Mouse (Mus musculus) midbrain, embryonic 14.5 days (tissue): ENCODE measurements around the gene Clps. TPM values are rescaled to one million over a fixed set of nuclear protein-coding genes. Genes with fewer than 3 reads are reported as not detected.

ENCODE experiments used
- ATAC-seq: fragments of 200-750 bp; cut with Nextera tagmentation; 2 replicates; pipeline ENCODE4 v1.8.0; 2017; ENCODE audit warnings: moderate number of reproducible peaks, moderate library complexity; ENCODE audit not compliant: low FRiP score, low TSS enrichment
- DNase-seq: peaks from one replicate; pipeline ENCODE4 v3.0.0-alpha.2; 2015
- H3K27ac ChIP-seq: fragments of 300-500 bp; sonication (generic); replicated peaks from 2 replicates; pipeline ENCODE4 v1.5.1; 2014; ENCODE audit warnings: mild to moderate bottlenecking, low read depth, low read length, moderate library complexity
- H3K27me3 ChIP-seq: fragments of 300-500 bp; sonication (generic); 2 replicates; pipeline ENCODE4 v1.6.1; 2014; ENCODE audit warnings: low read length, control low read depth, mixed read lengths; ENCODE audit not compliant: control insufficient read depth, insufficient read depth
- H3K36me3 ChIP-seq: fragments of 300-500 bp; sonication (generic); 2 replicates; pipeline ENCODE4 v1.6.1; 2014; ENCODE audit warnings: low read length, control low read depth; ENCODE audit not compliant: control insufficient read depth, insufficient read depth
- H3K4me1 ChIP-seq: fragments of 300-500 bp; sonication (generic); 2 replicates; pipeline ENCODE4 v1.6.1; 2014; ENCODE audit warnings: mild to moderate bottlenecking, antibody characterized with exemption, low read length, control low read depth; ENCODE audit not compliant: control insufficient read depth, insufficient read depth
- H3K4me2 ChIP-seq: fragments of 300-500 bp; sonication (generic); 2 replicates; pipeline ENCODE4 v1.6.1; 2014; ENCODE audit warnings: mild to moderate bottlenecking, low read length, moderate library complexity
- H3K4me3 ChIP-seq: fragments of 300-500 bp; sonication (generic); replicated peaks from 2 replicates; pipeline ENCODE4 v1.5.1; 2014; ENCODE audit warnings: low read depth, low read length
- H3K9ac ChIP-seq: fragments of 300-500 bp; sonication (generic); replicated peaks from 2 replicates; pipeline ENCODE4 v1.6.1; 2014; ENCODE audit warnings: mild to moderate bottlenecking, low read length, moderate library complexity
- H3K9me3 ChIP-seq: fragments of 300-500 bp; sonication (generic); 2 replicates; pipeline ENCODE4 v1.6.1; 2016; ENCODE audit warnings: low read length, control low read depth, mixed read lengths; ENCODE audit not compliant: control insufficient read depth
- WGBS: fragments of 180-500 bp; shearing (Covaris S2); extraction: QIAGEN DNeasy Blood & Tissue Kit; methylation state at CpG from one replicate; pipeline ENCODE4 v1.1.7; 2014; 5-methylcytosine and 5-hydroxymethylcytosine counted together
- polyA plus RNA-seq: library from polyadenylated mRNA; unstranded; fragments of >200 nt; fragmentation: Nextera tagmentation; extraction: Ambion mirVana; gene quantifications from 2 replicates; pipeline ENCODE4 v1.2.1, GENCODE M21; 2014

The Clps gene
- not detected in 2 replicates for polyA plus RNA-seq

DNA sequence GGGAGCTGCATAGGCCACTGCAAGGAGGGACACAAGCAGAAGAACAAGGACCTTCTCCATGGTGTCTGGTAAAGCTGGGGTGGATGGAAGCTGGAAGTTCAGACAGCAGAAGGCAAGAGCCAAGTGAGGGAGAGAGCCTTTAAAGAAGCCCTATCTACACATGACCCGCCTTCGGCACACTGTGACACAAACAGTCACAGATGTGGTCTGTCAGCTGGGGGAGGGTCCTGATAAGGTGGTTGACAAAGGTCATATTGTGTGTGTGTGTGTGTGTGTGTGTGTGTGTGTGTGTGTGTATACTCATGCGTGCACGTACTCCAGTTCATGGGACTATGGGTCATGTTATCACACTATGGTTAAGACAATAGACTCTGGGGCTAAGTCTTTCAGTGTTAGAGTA is at the start of gene Clps:
Gene Clps, minus strand, starts transcription at position 169 of the 400 bp plus-strand sequence.
- Histone ChIP-seq H3K27me3 (no peaks in the 10 kb centered on the region), H3K4me2 (no peak within 1 kb of the TSS), H3K4me3 (no peak within 1 kb of the TSS), H3K9me3 (no peaks in the 10 kb centered on the region), H3K27ac (no peak within 1 kb of the TSS), H3K36me3 (no peaks in the 10 kb centered on the region), H3K4me1 (0 out of 2 replicates have a peak, but pooled peaks cover 3% of the 10 kb centered on the region), H3K9ac (no peak within 1 kb of the TSS)
- no peak for DNase-seq
- WGBS, result 90% methylated on average over 4 of the region's 4 CpGs
- ATAC-seq, result no peak

DNA sequence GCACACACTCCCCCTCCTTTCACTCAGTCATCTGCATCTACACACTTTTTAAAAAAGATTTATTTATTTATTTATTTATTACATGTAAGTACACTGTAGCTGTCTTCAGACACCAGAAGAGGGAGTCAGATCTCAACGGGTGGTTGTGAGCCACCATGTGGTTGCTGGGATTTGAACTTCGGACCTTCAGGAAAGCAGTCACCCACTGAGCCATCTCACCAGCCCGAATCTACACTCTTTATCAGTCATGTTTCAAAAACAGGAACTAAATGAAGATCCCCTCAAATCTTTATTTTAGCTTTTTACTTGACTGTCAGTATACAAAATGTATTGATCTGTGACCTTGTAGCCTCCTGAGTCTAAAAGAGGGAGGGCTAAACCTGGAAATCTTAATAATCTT is 49.0 kb upstream of the Clps start:
- no peak for ATAC-seq
- H3K27me3 ChIP-seq, result no peaks in the 10 kb centered on the region
- no peaks in the 10 kb centered on the region for H3K9me3 ChIP-seq
- WGBS, result 86% methylated on average over 3 of the region's 3 CpGs
- H3K4me2 ChIP-seq, result no peak overlapping the region
- no peaks in the 10 kb centered on the region for H3K4me1 ChIP-seq
- DNase-seq, result no peak
- H3K36me3 ChIP-seq, result peaks cover 36% of the 10 kb centered on the region
- H3K4me3 ChIP-seq, result no peak overlapping the region
- no peak overlapping the region for H3K27ac ChIP-seq
- H3K9ac ChIP-seq, result no peak overlapping the region

DNA sequence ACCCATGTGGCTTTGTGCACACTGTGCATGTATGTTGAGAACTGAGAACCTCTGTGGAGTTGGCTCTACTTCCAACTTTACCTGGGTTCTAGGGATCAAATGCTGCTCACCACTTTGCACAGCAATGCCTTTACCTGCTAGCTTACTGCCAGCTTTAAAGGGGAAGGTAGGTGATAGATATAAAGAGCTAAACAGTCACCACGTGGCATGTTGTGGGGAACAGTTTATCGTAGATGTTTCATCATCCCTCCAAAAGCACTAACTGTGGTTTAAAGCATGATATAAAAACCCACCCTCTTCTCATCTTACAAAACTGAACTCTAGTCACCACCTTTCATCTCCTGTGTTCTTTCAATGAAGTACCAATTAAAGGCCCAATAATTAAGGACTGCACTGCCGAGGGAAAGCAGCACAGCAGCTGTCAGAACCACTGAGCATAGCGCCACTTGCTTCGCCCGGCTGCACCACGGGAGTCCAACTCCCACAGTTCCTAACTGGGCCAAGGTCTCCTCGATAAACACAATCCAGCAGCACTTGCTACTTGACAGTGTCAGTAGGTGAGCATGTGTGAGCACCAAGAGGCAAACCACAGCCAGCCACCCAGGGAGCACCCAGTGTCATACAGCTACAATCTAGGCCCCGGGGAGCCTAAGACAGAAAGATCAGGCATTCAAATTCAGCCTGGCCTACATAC is 41.1 kb upstream of the Clps start:
- DNase-seq (no peak), ATAC-seq (no peak)
- no peaks in the 10 kb centered on the region for H3K27me3 ChIP-seq
- H3K4me2 ChIP-seq, result no peak overlapping the region
- no peaks in the 10 kb centered on the region for H3K4me1 ChIP-seq
- H3K4me3 ChIP-seq, result no peak overlapping the region
- H3K36me3 ChIP-seq, result peaks cover 91% of the 10 kb centered on the region
- no peak overlapping the region for H3K9ac ChIP-seq
- H3K9me3 ChIP-seq, result no peaks in the 10 kb centered on the region
- H3K27ac ChIP-seq, result no peak overlapping the region
- WGBS, result 91% methylated on average over 9 of the region's 9 CpGs

DNA sequence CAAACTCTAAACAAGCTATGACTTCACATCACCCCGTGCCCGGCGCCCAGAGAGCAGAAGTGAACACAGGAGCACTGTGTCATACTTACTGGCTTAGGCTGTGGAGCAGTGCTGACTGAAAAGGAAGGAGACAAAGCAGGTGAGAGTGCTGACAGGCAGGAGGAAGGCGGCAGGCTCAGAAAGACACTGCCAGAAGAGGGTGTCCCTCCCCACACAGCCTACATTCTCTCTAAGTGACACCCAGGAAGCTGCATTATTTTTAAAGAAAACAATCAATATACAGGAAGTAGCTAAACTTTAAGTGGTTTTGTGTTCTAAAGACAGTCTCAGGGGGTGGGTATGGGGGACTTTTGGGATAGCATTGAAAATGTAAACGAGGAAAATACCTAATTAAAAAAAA is 40.2 kb upstream of the Clps start:
- Histone ChIP-seq H3K36me3 (peaks cover 91% of the 10 kb centered on the region), H3K27ac (no peak overlapping the region), H3K4me3 (no peak overlapping the region), H3K9me3 (no peaks in the 10 kb centered on the region), H3K4me1 (no peaks in the 10 kb centered on the region), H3K27me3 (no peaks in the 10 kb centered on the region), H3K4me2 (no peak overlapping the region), H3K9ac (no peak overlapping the region)
- DNase-seq (no peak), ATAC-seq (no peak)
- WGBS, result 94% methylated on average over 5 of the region's 5 CpGs

DNA sequence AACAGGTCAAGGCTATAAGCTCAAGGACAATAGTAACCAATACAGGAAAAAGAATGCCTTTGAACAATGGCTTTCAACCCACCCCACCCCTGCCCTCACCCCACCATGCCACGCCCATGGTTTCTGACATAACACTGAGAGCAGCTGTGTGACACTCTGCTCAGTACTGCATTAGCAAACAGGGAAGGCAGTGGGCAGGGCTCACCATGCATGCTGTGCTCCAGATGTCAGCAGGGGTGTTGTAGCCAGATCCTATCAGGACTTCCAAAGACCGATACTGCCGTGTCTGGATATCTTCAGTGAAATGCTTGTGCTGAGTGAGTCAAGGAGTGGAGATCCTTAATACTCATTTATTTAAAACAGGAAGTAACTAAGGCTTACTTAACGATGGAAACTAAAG is 33.4 kb upstream of the Clps start:
- ATAC-seq (no peak), DNase-seq (no peak)
- H3K27me3 ChIP-seq, result no peaks in the 10 kb centered on the region
- no peaks in the 10 kb centered on the region for H3K9me3 ChIP-seq
- no peak overlapping the region for H3K4me3 ChIP-seq
- 82% methylated on average over 4 of the region's 4 CpGs for WGBS
- no peak overlapping the region for H3K4me2 ChIP-seq
- H3K36me3 ChIP-seq, result peaks cover 86% of the 10 kb centered on the region
- H3K9ac ChIP-seq, result no peak overlapping the region
- H3K4me1 ChIP-seq, result no peaks in the 10 kb centered on the region
- no peak overlapping the region for H3K27ac ChIP-seq

DNA sequence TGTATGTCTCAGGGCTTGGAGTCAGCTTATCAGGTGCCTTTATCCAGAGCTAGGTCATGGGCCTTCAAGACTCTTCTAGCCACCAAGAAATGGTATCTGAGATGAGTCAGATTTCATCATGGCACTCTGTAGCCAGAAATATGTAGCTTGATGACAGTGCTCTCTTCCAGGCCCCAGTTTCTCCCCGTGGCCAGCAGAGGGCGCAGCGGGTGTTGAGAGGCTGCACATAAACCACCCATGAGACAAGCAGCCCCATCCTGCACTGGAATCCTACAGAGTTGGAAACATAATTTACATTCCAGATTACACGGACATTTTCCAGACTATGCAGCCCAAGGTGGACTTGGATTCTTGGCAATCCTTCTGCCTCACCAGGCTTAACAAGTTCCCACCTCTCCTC is 32.4 kb upstream of the Clps start:
- Histone ChIP-seq H3K9me3 (no peaks in the 10 kb centered on the region), H3K4me1 (no peaks in the 10 kb centered on the region), H3K4me3 (no peak overlapping the region), H3K9ac (no peak overlapping the region), H3K4me2 (no peak overlapping the region), H3K27me3 (no peaks in the 10 kb centered on the region), H3K27ac (no peak overlapping the region), H3K36me3 (peaks cover 87% of the 10 kb centered on the region)
- DNase-seq (peak; percentile 86), ATAC-seq (no peak)
- WGBS, result 22% methylated on average over 4 of the region's 4 CpGs

DNA sequence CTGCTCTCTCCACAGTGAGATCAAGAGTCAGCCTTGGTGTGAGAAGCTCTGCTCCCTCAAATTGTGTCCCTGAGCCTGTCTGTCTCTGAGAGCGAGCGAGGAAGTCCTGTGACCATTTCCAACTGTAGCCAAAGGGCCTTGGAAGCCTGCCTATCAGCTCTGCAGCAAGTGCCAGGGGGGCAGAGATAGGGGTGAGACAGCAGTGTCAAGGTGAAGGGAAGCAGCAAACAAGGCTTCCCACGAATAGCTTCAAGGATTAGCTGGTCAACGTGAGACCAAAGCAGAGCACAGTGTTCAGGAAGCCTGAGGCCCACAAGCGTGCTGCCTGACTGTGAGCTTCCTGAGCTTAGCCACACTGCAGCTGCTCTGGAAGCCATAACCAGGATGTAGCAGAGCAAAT is 30.9 kb upstream of the Clps start:
- H3K36me3 ChIP-seq, result peaks cover 78% of the 10 kb centered on the region
- no peak overlapping the region for H3K4me3 ChIP-seq
- DNase-seq (no peak), ATAC-seq (no peak)
- WGBS, result 92% methylated on average over 5 of the region's 5 CpGs
- no peak overlapping the region for H3K9ac ChIP-seq
- H3K9me3 ChIP-seq, result no peaks in the 10 kb centered on the region
- no peak overlapping the region for H3K27ac ChIP-seq
- H3K4me1 ChIP-seq, result no peaks in the 10 kb centered on the region
- no peak overlapping the region for H3K4me2 ChIP-seq
- H3K27me3 ChIP-seq, result no peaks in the 10 kb centered on the region

DNA sequence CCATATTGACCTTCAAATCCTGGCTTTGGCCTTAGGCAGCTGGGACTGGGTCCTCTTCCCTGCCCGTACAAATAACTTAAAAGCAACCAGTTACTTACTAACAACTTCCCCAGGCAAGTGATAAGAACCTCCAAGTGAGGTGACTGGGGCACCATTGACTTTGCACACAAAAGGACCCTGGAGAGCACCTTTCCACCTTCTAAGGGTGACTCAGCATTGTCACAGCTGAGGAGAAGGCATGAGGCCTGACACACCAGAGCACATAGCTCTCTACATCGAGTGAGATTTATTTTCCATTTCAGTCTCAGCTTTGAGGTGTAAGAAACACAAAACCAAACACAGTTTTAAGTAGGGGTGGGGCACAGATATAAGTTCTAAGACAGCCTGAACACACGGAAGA is 30.0 kb upstream of the Clps start:
- WGBS, result 96% methylated on average over 3 of the region's 3 CpGs
- DNase-seq (no peak), ATAC-seq (no peak)
- H3K27me3 ChIP-seq, result no peaks in the 10 kb centered on the region
- no peak overlapping the region for H3K9ac ChIP-seq
- no peak overlapping the region for H3K27ac ChIP-seq
- peaks cover 69% of the 10 kb centered on the region for H3K36me3 ChIP-seq
- H3K4me2 ChIP-seq, result no peak overlapping the region
- H3K4me1 ChIP-seq, result no peaks in the 10 kb centered on the region
- H3K9me3 ChIP-seq, result no peaks in the 10 kb centered on the region
- no peak overlapping the region for H3K4me3 ChIP-seq

DNA sequence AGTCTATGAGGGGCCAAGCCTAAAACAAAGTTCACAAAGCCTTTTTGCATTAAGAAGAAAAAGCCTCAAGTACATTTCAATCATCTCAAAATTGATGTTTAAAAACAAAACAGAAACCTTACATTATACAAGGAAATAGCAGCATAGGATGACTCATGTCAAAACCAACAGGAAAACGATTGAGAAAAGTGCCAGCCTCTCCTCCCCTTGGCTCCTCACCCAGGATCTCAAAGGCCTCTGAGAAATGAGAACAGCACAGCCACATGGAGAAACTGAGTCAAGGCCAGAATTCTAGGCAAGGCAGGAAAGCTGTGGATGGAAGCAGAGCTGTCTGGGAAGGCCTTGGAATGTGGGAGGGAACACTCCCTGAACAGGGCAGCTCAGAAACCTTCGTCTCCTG is 28.0 kb upstream of the Clps start:
- Histone ChIP-seq H3K36me3 (peaks cover 59% of the 10 kb centered on the region), H3K4me3 (no peak overlapping the region), H3K4me1 (no peaks in the 10 kb centered on the region), H3K4me2 (no peak overlapping the region), H3K27ac (no peak overlapping the region), H3K9ac (no peak overlapping the region), H3K27me3 (no peaks in the 10 kb centered on the region), H3K9me3 (no peaks in the 10 kb centered on the region)
- no peak for ATAC-seq
- DNase-seq, result no peak
- WGBS, result 87% methylated on average over 2 of the region's 2 CpGs
